Mouse (Mus musculus): ENCODE results near the gene Ppp2r1a. TPM values are rescaled to one million over a fixed set of nuclear protein-coding genes. Genes with fewer than 3 reads are reported as not detected.

The Ppp2r1a gene
- total RNA-seq (2015; ENCODE audit: low replicate concordance) (126 and 128 TPM in 2 replicates), total RNA-seq (2017; ENCODE audit: low replicate concordance) (26.9 and 54.6 TPM in 2 replicates)

- ATAC-seq (replicated peaks; ENCODE audit: low FRiP score, poor library complexity, severe bottlenecking) = peak; percentile 96
Observed at GRCm38 (mm10) chr17:20944985-20945891, at the start of gene Ppp2r1a. Gene Ppp2r1a, plus strand, starts transcription at chr17:20945311.

DNA sequence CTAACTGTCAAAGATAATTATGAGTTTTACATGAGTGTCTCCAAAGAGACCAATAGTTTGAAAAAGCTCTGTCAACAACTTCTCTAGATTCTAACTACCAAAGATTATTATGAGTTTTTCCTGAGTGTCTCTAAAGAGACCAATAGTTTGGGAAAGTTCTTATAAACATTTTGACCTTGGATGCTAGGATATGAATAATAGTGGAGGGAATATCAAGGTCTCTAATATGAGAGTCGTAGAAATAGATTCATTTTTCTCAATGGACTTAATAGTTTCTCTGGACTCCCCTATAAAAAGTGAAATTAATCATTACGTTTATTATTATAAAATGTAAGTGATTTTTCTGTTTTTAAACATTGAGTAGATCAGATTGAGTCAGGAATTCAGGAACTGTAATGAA is 40.1 kb upstream of the Ppp2r1a start, which contains the start of gene Vmn1r231:
Gene Vmn1r231 (minus strand): TSS at position 101 of the 400 bp plus-strand sequence.
- no peak for ATAC-seq (replicated peaks; ENCODE audit: low FRiP score, poor library complexity, severe bottlenecking)

DNA sequence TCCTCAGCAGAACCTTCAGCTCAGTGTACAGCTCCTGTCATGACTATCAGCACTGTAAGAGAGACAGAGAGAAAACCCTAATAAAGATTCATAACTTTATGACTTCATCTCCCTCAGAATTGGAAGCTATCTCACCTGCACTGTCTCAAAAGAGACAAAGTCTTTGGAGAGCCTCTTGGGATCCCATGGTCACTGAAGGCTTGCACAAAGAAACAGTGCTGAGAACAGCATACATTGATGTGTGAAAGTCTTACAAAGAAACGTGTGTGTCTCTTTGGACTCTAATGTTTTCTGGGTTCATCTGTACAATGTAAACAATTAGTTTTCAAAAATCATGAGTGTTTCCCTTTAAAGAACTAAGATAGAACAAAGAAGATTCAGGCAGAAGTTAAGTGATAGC is 25.5 kb upstream of the Ppp2r1a start, which contains the start of gene Vmn1r232:
Gene Vmn1r232 (minus strand): TSS at position 101 of the 400 bp plus-strand sequence.
- no peak for ATAC-seq (replicated peaks; ENCODE audit: low FRiP score, poor library complexity, severe bottlenecking)

GRCm38 (mm10) chr17:20944226-20944625 is 885 bp upstream of the Ppp2r1a start:
- no peak for ATAC-seq (replicated peaks; ENCODE audit: low FRiP score, poor library complexity, severe bottlenecking)

GRCm38 (mm10) chr17:20946026-20946565 is 985 bp downstream of the Ppp2r1a start:
- no peak for ATAC-seq (replicated peaks; ENCODE audit: low FRiP score, poor library complexity, severe bottlenecking)

GRCm38 (mm10) chr17:20946636-20947035 is 1.5 kb downstream of the Ppp2r1a start:
- no peak for ATAC-seq (replicated peaks; ENCODE audit: low FRiP score, poor library complexity, severe bottlenecking)

DNA sequence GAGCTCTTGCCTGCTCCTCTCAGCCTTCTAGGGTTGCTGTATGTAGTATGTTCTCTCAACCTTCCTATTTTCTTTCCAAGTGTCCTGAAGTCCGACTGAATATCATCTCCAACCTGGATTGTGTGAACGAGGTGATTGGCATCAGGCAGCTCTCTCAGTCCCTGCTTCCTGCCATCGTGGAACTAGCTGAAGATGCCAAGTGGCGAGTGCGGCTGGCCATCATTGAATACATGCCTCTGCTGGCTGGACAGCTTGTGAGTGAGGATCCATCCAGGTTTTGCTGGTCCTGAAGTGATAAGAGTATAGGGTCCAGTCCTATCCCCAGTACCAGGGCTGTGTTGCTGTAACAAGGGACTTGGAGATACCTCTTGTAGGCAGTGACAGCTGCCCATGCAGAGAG is 15.3 kb downstream of the Ppp2r1a start:
- no peak for ATAC-seq (replicated peaks; ENCODE audit: low FRiP score, poor library complexity, severe bottlenecking)

DNA sequence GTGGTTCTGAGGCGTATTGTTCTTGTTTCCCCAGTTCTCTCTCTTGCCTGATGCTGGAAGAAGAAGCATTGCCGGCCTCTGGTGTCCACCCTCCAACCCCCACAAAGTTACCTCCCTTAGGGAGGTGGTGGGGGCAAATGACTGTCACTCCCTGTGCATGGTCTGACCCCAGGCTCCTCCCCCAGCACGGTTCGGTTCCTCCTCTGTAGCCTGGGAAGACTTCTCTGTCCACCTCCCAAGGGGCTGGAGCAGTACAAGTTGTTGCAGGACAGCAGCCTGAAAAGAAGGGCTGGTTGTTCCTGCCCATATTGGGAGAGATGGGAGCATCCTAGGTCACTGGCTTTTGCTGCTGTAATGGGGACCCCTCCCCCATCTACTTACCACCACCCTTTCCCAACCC is 20.3 kb downstream of the Ppp2r1a start:
- ATAC-seq (replicated peaks; ENCODE audit: low FRiP score, poor library complexity, severe bottlenecking) = no peak

DNA sequence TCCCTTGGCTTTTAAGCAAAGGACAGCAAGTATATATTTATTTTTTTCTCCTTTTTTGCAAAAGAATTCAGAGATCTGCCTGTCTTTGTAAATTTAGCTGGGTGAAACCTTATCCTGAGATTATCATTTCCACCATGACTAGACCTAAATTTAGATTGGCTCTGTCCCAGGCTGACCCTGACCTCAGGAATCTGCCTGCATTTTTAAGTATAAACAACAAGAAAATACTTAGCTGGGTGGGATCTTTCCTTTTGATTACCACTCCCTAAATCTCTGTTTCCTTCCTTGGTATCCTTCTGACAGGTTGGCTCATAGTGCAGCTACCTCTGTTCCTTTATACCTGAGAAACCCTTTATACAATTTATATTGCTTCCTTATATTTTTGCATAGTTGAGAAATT is 21.6 kb downstream of the Ppp2r1a start:
- no peak for ATAC-seq (replicated peaks; ENCODE audit: low FRiP score, poor library complexity, severe bottlenecking)

- no peak for ATAC-seq (replicated peaks; ENCODE audit: low FRiP score, poor library complexity, severe bottlenecking)
Observed at GRCm38 (mm10) chr17:20993716-20994115, 48.6 kb downstream of the Ppp2r1a start.

- ATAC-seq (replicated peaks; ENCODE audit: low FRiP score, poor library complexity, severe bottlenecking) = no peak
Observed at GRCm38 (mm10) chr17:20996364-20996763, 51.3 kb downstream of the Ppp2r1a start, which contains the start of gene Vmn1r233. Gene Vmn1r233, minus strand, starts transcription at chr17:20996464.

- ATAC-seq (replicated peaks; ENCODE audit: low FRiP score, poor library complexity, severe bottlenecking) = peak; percentile 95
Observed at GRCm38 (mm10) chr17:21008382-21009331, 63.5 kb downstream of the Ppp2r1a start, which contains the start of gene Zfp160. Gene Zfp160, plus strand, starts transcription at chr17:21008903.

DNA sequence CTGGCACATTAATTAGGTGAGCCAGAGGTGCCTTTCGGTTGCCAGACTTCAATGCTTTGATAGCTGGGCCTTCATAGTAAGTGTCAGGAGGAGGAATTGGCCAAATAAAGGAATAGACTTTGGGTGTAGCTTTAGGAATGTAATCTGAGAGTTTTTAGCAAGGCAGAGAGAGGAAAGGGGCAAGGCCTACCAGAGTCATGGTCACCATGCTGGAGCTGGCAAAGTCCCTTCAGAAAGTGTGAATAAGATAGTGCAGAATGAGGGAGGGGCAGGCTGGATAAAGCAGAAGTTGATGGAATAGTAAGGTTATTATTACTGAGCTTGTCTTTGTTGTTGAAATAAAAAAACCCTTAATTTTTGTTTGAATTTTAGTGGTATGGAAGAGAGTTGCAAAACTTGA is 64.6 kb downstream of the Ppp2r1a start:
- no peak for ATAC-seq (replicated peaks; ENCODE audit: low FRiP score, poor library complexity, severe bottlenecking)

Other genes with a start within 250 kb of the Ppp2r1a start
- gene Vmn1r227, start 215.5 kb upstream of the Ppp2r1a start, total RNA-seq (2015; ENCODE audit: low replicate concordance) = not detected in 2 replicates
- not detected in 2 replicates for gene Vmn1r227, start 215.5 kb upstream of the Ppp2r1a start, total RNA-seq (2017; ENCODE audit: low replicate concordance)
- gene Vmn1r228, start 159.2 kb upstream of the Ppp2r1a start, total RNA-seq (2015; ENCODE audit: low replicate concordance) = not detected in 2 replicates
- 0.14 TPM in 1 of 2 replicates, not detected in the other for gene Vmn1r228, start 159.2 kb upstream of the Ppp2r1a start, total RNA-seq (2017; ENCODE audit: low replicate concordance)
- not detected in 2 replicates for gene Vmn1r229, start 133.8 kb upstream of the Ppp2r1a start, total RNA-seq (2015; ENCODE audit: low replicate concordance)
- gene Vmn1r229, start 133.8 kb upstream of the Ppp2r1a start, total RNA-seq (2017; ENCODE audit: low replicate concordance) = 0.28 TPM in 1 of 2 replicates, not detected in the other
- gene Vmn1r230, start 104.9 kb upstream of the Ppp2r1a start, total RNA-seq (2015; ENCODE audit: low replicate concordance) = not detected in 2 replicates
- gene Vmn1r230, start 104.9 kb upstream of the Ppp2r1a start, total RNA-seq (2017; ENCODE audit: low replicate concordance) = not detected in 2 replicates
- gene Vmn1r231, start 40.2 kb upstream of the Ppp2r1a start, total RNA-seq (2015; ENCODE audit: low replicate concordance) = not detected in 2 replicates
- gene Vmn1r231, start 40.2 kb upstream of the Ppp2r1a start, total RNA-seq (2017; ENCODE audit: low replicate concordance) = 2.5 TPM in 1 of 2 replicates, not detected in the other
- not detected in 2 replicates for gene Vmn1r232, start 25.6 kb upstream of the Ppp2r1a start, total RNA-seq (2015; ENCODE audit: low replicate concordance)
- gene Vmn1r232, start 25.6 kb upstream of the Ppp2r1a start, total RNA-seq (2017; ENCODE audit: low replicate concordance) = not detected in 2 replicates
- not detected in 2 replicates for gene Vmn1r233, start 51.2 kb downstream of the Ppp2r1a start, total RNA-seq (2015; ENCODE audit: low replicate concordance)
- 0.34 TPM in 1 of 2 replicates, not detected in the other for gene Vmn1r233, start 51.2 kb downstream of the Ppp2r1a start, total RNA-seq (2017; ENCODE audit: low replicate concordance)
- 4.6 and 5.9 TPM in 2 replicates for gene Zfp160, start 63.6 kb downstream of the Ppp2r1a start, total RNA-seq (2015; ENCODE audit: low replicate concordance)
- gene Zfp160, start 63.6 kb downstream of the Ppp2r1a start, total RNA-seq (2017; ENCODE audit: low replicate concordance) = 3.6 and 3.9 TPM in 2 replicates